Mouse (Mus musculus) limb, embryonic 15.5 days (tissue): ENCODE results near the gene Fth1. TPM values are rescaled to one million over a fixed set of nuclear protein-coding genes. Genes with fewer than 3 reads are reported as not detected.
"Not testable (repeated sequence)": the region's sequence is repeated elsewhere in the genome, so short reads cannot be mapped to it uniquely, and the experiment has no call there.

Experiments
- ATAC-seq: fragments of 200-750 bp; cut with Nextera tagmentation; 2 replicates; pipeline ENCODE4 v1.8.0; 2017; ENCODE audit warnings: low read depth, moderate TSS enrichment; ENCODE audit not compliant: insufficient number of reproducible peaks, low FRiP score, low TSS enrichment
- H3K27ac ChIP-seq: fragments of 300-500 bp; sonication (generic); 2 replicates; pipeline ENCODE4 v1.5.1; 2015; ENCODE audit warnings: moderate library complexity, mild to moderate bottlenecking, inconsistent platforms
- H3K27me3 ChIP-seq: fragments of 300-500 bp; sonication (generic); 2 replicates; pipeline ENCODE4 v1.6.1; 2015; ENCODE audit warnings: inconsistent platforms
- H3K36me3 ChIP-seq: fragments of 300-500 bp; sonication (generic); 2 replicates; pipeline ENCODE4 v1.6.1; 2015; ENCODE audit warnings: inconsistent platforms
- H3K4me1 ChIP-seq: fragments of 300-500 bp; sonication (generic); 2 replicates; pipeline ENCODE4 v1.6.1; 2015; ENCODE audit warnings: inconsistent platforms
- H3K4me2 ChIP-seq: fragments of 300-500 bp; sonication (generic); 2 replicates; pipeline ENCODE4 v1.6.1; 2015; ENCODE audit warnings: mild to moderate bottlenecking, inconsistent platforms
- H3K4me3 ChIP-seq: fragments of 300-500 bp; sonication (generic); 2 replicates; pipeline ENCODE4 v1.5.1; 2015; ENCODE audit warnings: mild to moderate bottlenecking, inconsistent platforms
- H3K9ac ChIP-seq: fragments of 300-500 bp; sonication (generic); 2 replicates; pipeline ENCODE4 v1.6.1; 2015; ENCODE audit warnings: inconsistent platforms
- H3K9me3 ChIP-seq: fragments of 300-500 bp; sonication (generic); 2 replicates; pipeline ENCODE4 v1.6.1; 2016; ENCODE audit warnings: inconsistent platforms
- WGBS: fragments of 180-500 bp; shearing (Covaris S2); methylation state at CpG from one replicate; pipeline ENCODE4 v1.1.7; 2015; 5-methylcytosine and 5-hydroxymethylcytosine counted together
- polyA plus RNA-seq: library from polyadenylated mRNA; unstranded; fragments of >200 nt; fragmentation: Nextera tagmentation; extraction: Ambion mirVana; gene quantifications from 2 replicates; pipeline ENCODE4 v1.2.1, GENCODE M21; 2015

Gene Fth1
- polyA plus RNA-seq, 1 experiment from 2014 or later = 1,462 TPM

GRCm38 (mm10) chr19:9966096-9966867 is 14.1 kb upstream of the Fth1 start:
- H3K9ac ChIP-seq = no peak overlapping the region
- H3K4me3 ChIP-seq = no peak overlapping the region
- H3K4me2 ChIP-seq = no peak overlapping the region
- H3K9me3 ChIP-seq = no peaks in the 10 kb centered on the region
- ATAC-seq = no peak
- no peaks in the 10 kb centered on the region for H3K36me3 ChIP-seq
- H3K27me3 ChIP-seq = no peaks in the 10 kb centered on the region
- H3K27ac ChIP-seq = no peak overlapping the region
- WGBS = 31% methylated on average over 2 of the region's 2 CpGs
- H3K4me1 ChIP-seq = peaks cover 3% of the 10 kb centered on the region; the same call in 1 of the 2 replicates

- no peaks in the 10 kb centered on the region for H3K9me3 ChIP-seq
- H3K4me1 ChIP-seq = peaks cover 3% of the 10 kb centered on the region; the same call in 1 of the 2 replicates
- H3K4me3 ChIP-seq = no peak overlapping the region
- no peaks in the 10 kb centered on the region for H3K36me3 ChIP-seq
- H3K9ac ChIP-seq = no peak overlapping the region
- WGBS = 76% methylated on average over 10 of the region's 10 CpGs
- H3K27ac ChIP-seq = no peak overlapping the region
- no peaks in the 10 kb centered on the region for H3K27me3 ChIP-seq
- H3K4me2 ChIP-seq = no peak overlapping the region
- no peak for ATAC-seq
Observed at GRCm38 (mm10) chr19:9968081-9968787, 12.2 kb upstream of the Fth1 start.

- H3K27me3 ChIP-seq, H3K4me2 ChIP-seq, H3K9me3 ChIP-seq, H3K36me3 ChIP-seq, H3K9ac ChIP-seq, H3K4me3 ChIP-seq, H3K27ac ChIP-seq, ATAC-seq: not testable (repeated sequence)
- WGBS = 43% methylated on average over 2 of the region's 2 CpGs
- peaks cover 11% of the 10 kb centered on the region; the same call in 1 of the 2 replicates for H3K4me1 ChIP-seq
Observed at GRCm38 (mm10) chr19:9974853-9975252, 5.5 kb upstream of the Fth1 start.

GRCm38 (mm10) chr19:9977085-9977484 is 3.3 kb upstream of the Fth1 start:
- Histone ChIP-seq H3K9me3 (no peaks in the 10 kb centered on the region), H3K9ac (no peak overlapping the region), H3K27ac (no peak overlapping the region), H3K4me3 (no peak overlapping the region), H3K4me1 (peaks cover 19% of the 10 kb centered on the region; the same call in 1 of the 2 replicates), H3K36me3 (no peaks in the 10 kb centered on the region), H3K4me2 (no peak overlapping the region), H3K27me3 (no peaks in the 10 kb centered on the region)
- no peak for ATAC-seq
- WGBS = 85% methylated on average over 10 of the region's 10 CpGs

GRCm38 (mm10) chr19:9978431-9978951 is 1.9 kb upstream of the Fth1 start:
- no peaks in the 10 kb centered on the region for H3K27me3 ChIP-seq
- no peaks in the 10 kb centered on the region for H3K9me3 ChIP-seq
- WGBS = 46% methylated on average over 5 of the region's 5 CpGs
- H3K4me2 ChIP-seq = no peak overlapping the region
- peak overlapping the region; percentile 47 for H3K27ac ChIP-seq
- H3K4me1 ChIP-seq = peaks cover 22% of the 10 kb centered on the region
- no peaks in the 10 kb centered on the region for H3K36me3 ChIP-seq
- H3K4me3 ChIP-seq = no peak overlapping the region
- ATAC-seq = no peak
- H3K9ac ChIP-seq = no peak overlapping the region

- ATAC-seq = no peak
- H3K9me3 ChIP-seq = no peaks in the 10 kb centered on the region
- peak overlapping the region; percentile 47 for H3K27ac ChIP-seq
- WGBS = 73% methylated on average over 2 of the region's 2 CpGs
- H3K4me1 ChIP-seq = peaks cover 29% of the 10 kb centered on the region
- peaks cover 3% of the 10 kb centered on the region for H3K36me3 ChIP-seq
- no peak overlapping the region for H3K4me3 ChIP-seq
- H3K9ac ChIP-seq = no peak overlapping the region
- H3K4me2 ChIP-seq = no peak overlapping the region
- no peaks in the 10 kb centered on the region for H3K27me3 ChIP-seq
Observed at GRCm38 (mm10) chr19:9979156-9979555, 1.2 kb upstream of the Fth1 start.

GRCm38 (mm10) chr19:9981621-9982020 is 1.2 kb downstream of the Fth1 start:
- H3K27me3 ChIP-seq = no peaks in the 10 kb centered on the region
- peak overlapping the region; percentile 98 for H3K27ac ChIP-seq
- peak overlapping the region; percentile 51; the same call in 1 of the 2 replicates for H3K9ac ChIP-seq
- H3K4me3 ChIP-seq = peak overlapping the region; percentile 89
- no peak for ATAC-seq
- H3K4me2 ChIP-seq = peak overlapping the region; percentile 72
- H3K36me3 ChIP-seq = peaks cover 24% of the 10 kb centered on the region
- H3K4me1 ChIP-seq = peaks cover 31% of the 10 kb centered on the region
- 71% methylated on average over 4 of the region's 4 CpGs for WGBS
- H3K9me3 ChIP-seq = no peaks in the 10 kb centered on the region

GRCm38 (mm10) chr19:9982151-9982851 is 1.9 kb downstream of the Fth1 start:
- Histone ChIP-seq H3K9ac (peak overlapping the region; percentile 92), H3K27me3 (no peaks in the 10 kb centered on the region), H3K4me3 (peak overlapping the region; percentile 89), H3K4me2 (peak overlapping the region; percentile 72), H3K4me1 (peaks cover 34% of the 10 kb centered on the region), H3K36me3 (peaks cover 24% of the 10 kb centered on the region), H3K27ac (peak overlapping the region; percentile 98), H3K9me3 (no peaks in the 10 kb centered on the region)
- under 1% methylated on average over 59 of the region's 59 CpGs for WGBS
- peak; percentile 98 for ATAC-seq

- WGBS = under 1% methylated on average over 31 of the region's 31 CpGs
- peak overlapping the region; percentile 98 for H3K27ac ChIP-seq
- peak; percentile 85 for ATAC-seq
- peaks cover 24% of the 10 kb centered on the region for H3K36me3 ChIP-seq
- H3K4me1 ChIP-seq = peaks cover 36% of the 10 kb centered on the region
- peak overlapping the region; percentile 72 for H3K4me2 ChIP-seq
- peak overlapping the region; percentile 89 for H3K4me3 ChIP-seq
- peak overlapping the region; percentile 92 for H3K9ac ChIP-seq
- no peaks in the 10 kb centered on the region for H3K27me3 ChIP-seq
- H3K9me3 ChIP-seq = no peaks in the 10 kb centered on the region
Observed at GRCm38 (mm10) chr19:9982852-9983542, 2.6 kb downstream of the Fth1 start.

- H3K9me3 ChIP-seq = no peaks in the 10 kb centered on the region
- peak overlapping the region; percentile 89 for H3K4me3 ChIP-seq
- H3K27ac ChIP-seq = no peak overlapping the region
- no peaks in the 10 kb centered on the region for H3K27me3 ChIP-seq
- peaks cover 26% of the 10 kb centered on the region for H3K4me1 ChIP-seq
- no peak for ATAC-seq
- peaks cover 24% of the 10 kb centered on the region for H3K36me3 ChIP-seq
- peak overlapping the region; percentile 72 for H3K4me2 ChIP-seq
- WGBS = 86% methylated on average over 20 of the region's 20 CpGs
- H3K9ac ChIP-seq = no peak overlapping the region
Observed at GRCm38 (mm10) chr19:9984111-9985055, 4.0 kb downstream of the Fth1 start.
